Mouse (Mus musculus) layer of hippocampus, postnatal 25 days (tissue): ENCODE data around the gene Fbxl3. TPM values are rescaled to one million over a fixed set of nuclear protein-coding genes. Genes with fewer than 3 reads are reported as not detected.
A peak's percentile ranks its signal among the peaks of the same experiment; 100 is the strongest.

Experiments
- DNase-seq, 2 experiments: peaks; one replicate each; pipeline ENCODE4 v3.0.0; 2022; ENCODE audit warnings: mixed read lengths in 2 of 2, low spot score in 1 of 2; ENCODE audit errors: extremely low spot score in 1 of 2
- total RNA-seq, 2 experiments: library from RNA; stranded (reverse); gene quantifications; 2 replicates each; pipeline ENCODE4 v1.2.3; 2021

Fbxl3 gene
- total RNA-seq, 2 experiments from 2014 or later: 87.7 to 93.2 TPM

GRCm38 (mm10) chr14:103086671-103087324 lies 12.6 kb downstream of the Fbxl3 start:
- no peak for DNase-seq

GRCm38 (mm10) chr14:103085840-103086533 lies 13.4 kb downstream of the Fbxl3 start:
- DNase-seq: no peak

GRCm38 (mm10) chr14:103079209-103079977 lies 20.0 kb downstream of the Fbxl3 start:
- DNase-seq: no peak

- DNase-seq: no peak
These were observed 21.1 kb downstream of the Fbxl3 start for GRCm38 (mm10) chr14:103078006-103078912.

- no peak for DNase-seq
These were observed 21.9 kb downstream of the Fbxl3 start for GRCm38 (mm10) chr14:103077272-103078005.

GRCm38 (mm10) chr14:103075166-103075565 lies 24.2 kb downstream of the Fbxl3 start:
- no peak for DNase-seq

- no peak for DNase-seq
These were observed 25.5 kb downstream of the Fbxl3 start for GRCm38 (mm10) chr14:103073825-103074224.

- no peak for DNase-seq
These were observed 26.6 kb downstream of the Fbxl3 start for GRCm38 (mm10) chr14:103072731-103073130.

- DNase-seq: no peak
These were observed 27.9 kb downstream of the Fbxl3 start for GRCm38 (mm10) chr14:103071471-103071870.

GRCm38 (mm10) chr14:103070790-103071189 lies 28.6 kb downstream of the Fbxl3 start:
- DNase-seq: no peak

- DNase-seq: peak; percentile 74 to 76
These were observed 29.3 kb downstream of the Fbxl3 start, which contains the start of gene Cln5 for GRCm38 (mm10) chr14:103069864-103070611. Gene Cln5, plus strand, starts transcription at chr14:103070216.

GRCm38 (mm10) chr14:103069465-103069863 lies 29.9 kb downstream of the Fbxl3 start:
- no peak for DNase-seq

- DNase-seq: peak; percentile 61 to 90
These were observed 33.8 kb downstream of the Fbxl3 start for GRCm38 (mm10) chr14:103065294-103066167.

- DNase-seq: no peak
These were observed 39.9 kb downstream of the Fbxl3 start for GRCm38 (mm10) chr14:103059495-103059894.

GRCm38 (mm10) chr14:103058998-103059397 lies 40.4 kb downstream of the Fbxl3 start:
- no peak for DNase-seq

- DNase-seq: no peak
These were observed 42.8 kb downstream of the Fbxl3 start for GRCm38 (mm10) chr14:103056601-103057000.

- DNase-seq: no peak
These were observed 44.6 kb downstream of the Fbxl3 start for GRCm38 (mm10) chr14:103054731-103055130.
